Mouse (Mus musculus) hindbrain, embryonic 12.5 days (tissue): ENCODE results near the gene Cttnbp2nl. TPM values are rescaled to one million over a fixed set of nuclear protein-coding genes. Genes with fewer than 3 reads are reported as not detected.

Experiments
- ATAC-seq: fragments of 200-750 bp; cut with Nextera tagmentation; 2 replicates; pipeline ENCODE4 v1.8.0; 2017; ENCODE audit warnings: moderate TSS enrichment; ENCODE audit not compliant: low FRiP score
- H3K27ac ChIP-seq: fragments of 300-500 bp; sonication (generic); 2 replicates; pipeline ENCODE4 v1.5.1; 2016; ENCODE audit warnings: mild to moderate bottlenecking
- H3K27me3 ChIP-seq: fragments of 300-500 bp; sonication (generic); 2 replicates; pipeline ENCODE4 v1.6.1; 2016; ENCODE audit warnings: mild to moderate bottlenecking
- H3K36me3 ChIP-seq: fragments of 300-500 bp; sonication (generic); 2 replicates; pipeline ENCODE4 v1.6.1; 2016; ENCODE audit warnings: mild to moderate bottlenecking
- H3K4me1 ChIP-seq: fragments of 300-500 bp; sonication (generic); 2 replicates; pipeline ENCODE4 v1.6.1; 2016
- H3K4me2 ChIP-seq: fragments of 300-500 bp; sonication (generic); replicated peaks from 2 replicates; pipeline ENCODE4 v1.6.1; 2016; ENCODE audit warnings: mild to moderate bottlenecking
- H3K4me3 ChIP-seq: fragments of 300-500 bp; sonication (generic); 2 replicates; pipeline ENCODE4 v1.5.1; 2016; ENCODE audit warnings: mild to moderate bottlenecking
- H3K9ac ChIP-seq: fragments of 300-500 bp; sonication (generic); 2 replicates; pipeline ENCODE4 v1.6.1; 2016; ENCODE audit warnings: mild to moderate bottlenecking, moderate library complexity
- H3K9me3 ChIP-seq: fragments of 300-500 bp; sonication (generic); replicated peaks from 2 replicates; pipeline ENCODE4 v1.6.1; 2016; ENCODE audit warnings: mild to moderate bottlenecking
- WGBS: fragments of 180-500 bp; shearing (Covaris S2); methylation state at CpG from one replicate; pipeline ENCODE4 v1.1.7; 2016; 5-methylcytosine and 5-hydroxymethylcytosine counted together
- polyA plus RNA-seq: library from polyadenylated mRNA; unstranded; fragments of >200 nt; fragmentation: Nextera tagmentation; extraction: Ambion mirVana; gene quantifications from 2 replicates; pipeline ENCODE4 v1.2.1, GENCODE M21; 2016

Cttnbp2nl gene
- polyA plus RNA-seq, 1 experiment from 2014 or later = 60.3 TPM

- Histone ChIP-seq H3K9ac (no peak overlapping the region), H3K9me3 (no peaks in the 10 kb centered on the region), H3K4me3 (no peak overlapping the region), H3K4me1 (0 out of 2 replicates have a peak, but pooled peaks cover 5% of the 10 kb centered on the region), H3K27me3 (no peaks in the 10 kb centered on the region), H3K27ac (no peak overlapping the region), H3K4me2 (no peak overlapping the region), H3K36me3 (peaks cover 72% of the 10 kb centered on the region)
- ATAC-seq = no peak
- WGBS = 82% methylated on average over 10 of the region's 10 CpGs
Measured at GRCm38 (mm10) chr3:105036281-105036847, 16.6 kb downstream of the Cttnbp2nl start.

- H3K36me3 ChIP-seq = peaks cover 23% of the 10 kb centered on the region; the same call in 1 of the 2 replicates
- H3K27ac ChIP-seq = no peak overlapping the region
- H3K27me3 ChIP-seq = no peaks in the 10 kb centered on the region
- no peak overlapping the region for H3K9ac ChIP-seq
- 89% methylated on average over 10 of the region's 10 CpGs for WGBS
- no peak overlapping the region for H3K4me2 ChIP-seq
- no peak for ATAC-seq
- H3K4me3 ChIP-seq = no peak overlapping the region
- H3K4me1 ChIP-seq = peaks cover 6% of the 10 kb centered on the region
- no peaks in the 10 kb centered on the region for H3K9me3 ChIP-seq
Measured at GRCm38 (mm10) chr3:105023371-105024005, 29.5 kb downstream of the Cttnbp2nl start.

GRCm38 (mm10) chr3:105019826-105020692 is 32.9 kb downstream of the Cttnbp2nl start:
- Histone ChIP-seq H3K36me3 (0 out of 2 replicates have a peak, but pooled peaks cover 17% of the 10 kb centered on the region), H3K4me2 (no peak overlapping the region), H3K9ac (no peak overlapping the region), H3K4me1 (peaks cover 6% of the 10 kb centered on the region; the same call in 1 of the 2 replicates), H3K27me3 (no peaks in the 10 kb centered on the region), H3K27ac (no peak overlapping the region), H3K9me3 (no peaks in the 10 kb centered on the region), H3K4me3 (no peak overlapping the region)
- WGBS = 56% methylated on average over 12 of the region's 12 CpGs
- no peak for ATAC-seq

- Histone ChIP-seq H3K36me3 (0 out of 2 replicates have a peak, but pooled peaks cover 17% of the 10 kb centered on the region), H3K4me1 (peaks cover 6% of the 10 kb centered on the region; the same call in 1 of the 2 replicates), H3K9me3 (no peaks in the 10 kb centered on the region), H3K4me3 (no peak overlapping the region), H3K4me2 (no peak overlapping the region), H3K9ac (no peak overlapping the region), H3K27me3 (no peaks in the 10 kb centered on the region), H3K27ac (no peak overlapping the region)
- no peak for ATAC-seq
- WGBS = 94% methylated on average over 6 of the region's 6 CpGs
Measured at GRCm38 (mm10) chr3:105018783-105019105, 34.2 kb downstream of the Cttnbp2nl start.

GRCm38 (mm10) chr3:105018085-105018782 is 34.7 kb downstream of the Cttnbp2nl start:
- H3K27me3 ChIP-seq = no peaks in the 10 kb centered on the region
- H3K9me3 ChIP-seq = no peaks in the 10 kb centered on the region
- no peak overlapping the region for H3K9ac ChIP-seq
- 0 out of 2 replicates have a peak, but pooled peaks cover 17% of the 10 kb centered on the region for H3K36me3 ChIP-seq
- H3K4me1 ChIP-seq = peaks cover 6% of the 10 kb centered on the region; the same call in 1 of the 2 replicates
- H3K4me3 ChIP-seq = no peak overlapping the region
- 86% methylated on average over 10 of the region's 10 CpGs for WGBS
- no peak overlapping the region for H3K27ac ChIP-seq
- ATAC-seq = no peak
- no peak overlapping the region for H3K4me2 ChIP-seq

GRCm38 (mm10) chr3:105017314-105017713 is 35.6 kb downstream of the Cttnbp2nl start:
- Histone ChIP-seq H3K27ac (no peak overlapping the region), H3K4me2 (no peak overlapping the region), H3K9ac (no peak overlapping the region), H3K36me3 (0 out of 2 replicates have a peak, but pooled peaks cover 8% of the 10 kb centered on the region), H3K27me3 (no peaks in the 10 kb centered on the region), H3K9me3 (no peaks in the 10 kb centered on the region), H3K4me3 (no peak overlapping the region), H3K4me1 (peaks cover 6% of the 10 kb centered on the region; the same call in 1 of the 2 replicates)
- WGBS = 90% methylated on average over 8 of the region's 8 CpGs
- ATAC-seq = no peak

GRCm38 (mm10) chr3:105016204-105016603 is 36.7 kb downstream of the Cttnbp2nl start:
- H3K4me1 ChIP-seq = peaks cover 6% of the 10 kb centered on the region; the same call in 1 of the 2 replicates
- H3K27me3 ChIP-seq = no peaks in the 10 kb centered on the region
- peaks cover 15% of the 10 kb centered on the region for H3K36me3 ChIP-seq
- H3K4me3 ChIP-seq = no peak overlapping the region
- ATAC-seq = no peak
- H3K9ac ChIP-seq = no peak overlapping the region
- no peak overlapping the region for H3K27ac ChIP-seq
- 81% methylated on average over 7 of the region's 7 CpGs for WGBS
- no peak overlapping the region for H3K4me2 ChIP-seq
- no peaks in the 10 kb centered on the region for H3K9me3 ChIP-seq

- no peak for ATAC-seq
- H3K9ac ChIP-seq = no peak overlapping the region
- peaks cover 28% of the 10 kb centered on the region for H3K36me3 ChIP-seq
- H3K27me3 ChIP-seq = no peaks in the 10 kb centered on the region
- no peak overlapping the region for H3K4me2 ChIP-seq
- H3K27ac ChIP-seq = no peak overlapping the region
- WGBS = 86% methylated on average over 2 of the region's 2 CpGs
- no peaks in the 10 kb centered on the region for H3K9me3 ChIP-seq
- H3K4me1 ChIP-seq = peaks cover 3% of the 10 kb centered on the region; the same call in 1 of the 2 replicates
- no peak overlapping the region for H3K4me3 ChIP-seq
Measured at GRCm38 (mm10) chr3:105014908-105015307, 38.0 kb downstream of the Cttnbp2nl start.

- Histone ChIP-seq H3K27me3 (no peaks in the 10 kb centered on the region), H3K4me2 (no peak overlapping the region), H3K9ac (no peak overlapping the region), H3K27ac (no peak overlapping the region), H3K36me3 (peaks cover 44% of the 10 kb centered on the region), H3K4me3 (no peak overlapping the region), H3K4me1 (no peaks in the 10 kb centered on the region), H3K9me3 (no peaks in the 10 kb centered on the region)
- WGBS = 95% methylated on average over 7 of the region's 7 CpGs
- no peak for ATAC-seq
Measured at GRCm38 (mm10) chr3:105012696-105013313, 40.1 kb downstream of the Cttnbp2nl start.

- H3K9me3 ChIP-seq = no peaks in the 10 kb centered on the region
- no peaks in the 10 kb centered on the region for H3K4me1 ChIP-seq
Measured at GRCm38 (mm10) chr3:105011883-105012282, 41.1 kb downstream of the Cttnbp2nl start.

GRCm38 (mm10) chr3:105010681-105011339 is 42.1 kb downstream of the Cttnbp2nl start:
- Histone ChIP-seq H3K4me3 (no peak overlapping the region), H3K27me3 (no peaks in the 10 kb centered on the region), H3K9me3 (no peaks in the 10 kb centered on the region), H3K4me2 (no peak overlapping the region), H3K9ac (no peak overlapping the region), H3K36me3 (peaks cover 59% of the 10 kb centered on the region), H3K4me1 (no peaks in the 10 kb centered on the region), H3K27ac (no peak overlapping the region)
- no peak for ATAC-seq
- 92% methylated on average over 11 of the region's 11 CpGs for WGBS

More at GRCm38 (mm10) chr3:105011883-105012282, 41.1 kb downstream of the Cttnbp2nl start:
- H3K4me2 ChIP-seq = no peak overlapping the region
- H3K27me3 ChIP-seq = no peaks in the 10 kb centered on the region
- no peak overlapping the region for H3K27ac ChIP-seq
- H3K9ac ChIP-seq = no peak overlapping the region
- H3K4me3 ChIP-seq = no peak overlapping the region
- peaks cover 53% of the 10 kb centered on the region for H3K36me3 ChIP-seq
- ATAC-seq = no peak
- 94% methylated on average over 5 of the region's 5 CpGs for WGBS
